Mouse (Mus musculus) hindbrain, embryonic 14.5 days (tissue): Measurements from ENCODE around the gene Mymx. TPM values are rescaled to one million over a fixed set of nuclear protein-coding genes. Genes with fewer than 3 reads are reported as not detected.
A peak's percentile ranks its signal among the peaks of the same experiment; 100 is the strongest.

Experiments
- ATAC-seq: fragments of 200-750 bp; cut with Nextera tagmentation; 2 replicates; pipeline ENCODE4 v1.8.0; 2017; ENCODE audit warnings: moderate number of reproducible peaks, mild to moderate bottlenecking, moderate TSS enrichment, moderate library complexity; ENCODE audit not compliant: low FRiP score
- DNase-seq: peaks from one replicate; pipeline ENCODE4 v3.0.0-alpha.2; 2015; ENCODE audit warnings: low spot score
- H3K27ac ChIP-seq: fragments of 300-500 bp; sonication (generic); 2 replicates; pipeline ENCODE4 v1.5.1; 2014; ENCODE audit warnings: mild to moderate bottlenecking, moderate library complexity
- H3K27me3 ChIP-seq: fragments of 300-500 bp; sonication (generic); 2 replicates; pipeline ENCODE4 v1.6.1; 2014; ENCODE audit warnings: mild to moderate bottlenecking, low read length, mixed read lengths; ENCODE audit not compliant: control insufficient read depth, insufficient read depth
- H3K36me3 ChIP-seq: fragments of 300-500 bp; sonication (generic); replicated peaks from 2 replicates; pipeline ENCODE4 v1.6.1; 2014; ENCODE audit not compliant: control insufficient read depth, insufficient read depth
- H3K4me1 ChIP-seq: fragments of 300-500 bp; sonication (generic); replicated peaks from 2 replicates; pipeline ENCODE4 v1.6.1; 2014; ENCODE audit warnings: antibody characterized with exemption, low read length, mixed read lengths; ENCODE audit not compliant: control insufficient read depth, insufficient read depth
- H3K4me2 ChIP-seq: fragments of 300-500 bp; sonication (generic); replicated peaks from 2 replicates; pipeline ENCODE4 v1.6.1; 2014; ENCODE audit warnings: mild to moderate bottlenecking, moderate library complexity
- H3K4me3 ChIP-seq: fragments of 300-500 bp; sonication (generic); replicated peaks from 2 replicates; pipeline ENCODE4 v1.5.1; 2014; ENCODE audit warnings: mild to moderate bottlenecking, low read length
- H3K9ac ChIP-seq: fragments of 300-500 bp; sonication (generic); 2 replicates; pipeline ENCODE4 v1.6.1; 2014
- H3K9me3 ChIP-seq: fragments of 300-500 bp; sonication (generic); 2 replicates; pipeline ENCODE4 v1.6.1; 2016; ENCODE audit warnings: low read length; ENCODE audit not compliant: control insufficient read depth
- WGBS: fragments of 180-500 bp; shearing (Covaris S2); extraction: QIAGEN DNeasy Blood & Tissue Kit; methylation state at CpG from one replicate; pipeline ENCODE4 v1.1.7; 2014; 5-methylcytosine and 5-hydroxymethylcytosine counted together
- polyA plus RNA-seq: library from polyadenylated mRNA; unstranded; fragments of >200 nt; fragmentation: Nextera tagmentation; extraction: Ambion mirVana; gene quantifications from 2 replicates; pipeline ENCODE4 v1.2.1, GENCODE M21; 2014

Gene Mymx
- polyA plus RNA-seq, 1 experiment from 2014 or later, result not detected

DNA sequence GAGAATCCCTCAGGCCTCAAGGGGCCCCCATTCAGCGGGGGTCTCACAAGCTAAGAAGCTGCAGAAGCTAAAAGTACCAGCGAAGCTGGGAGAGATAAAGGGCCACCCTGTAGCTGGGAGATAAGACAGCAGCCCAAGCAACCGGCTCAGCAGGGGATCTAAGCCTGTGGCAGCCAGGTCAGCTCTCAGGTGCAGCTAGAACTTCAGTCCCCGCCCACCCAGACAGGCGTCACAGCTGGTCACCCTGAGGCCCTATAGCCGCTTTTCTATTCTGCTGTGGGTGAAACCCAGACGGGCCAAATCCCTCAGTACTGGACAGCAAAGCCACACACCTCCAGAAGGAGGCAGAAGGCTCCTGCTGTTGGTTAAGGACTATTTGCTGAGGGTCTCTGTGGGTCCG is 8.4 kb downstream of the Mymx start:
- H3K4me2 ChIP-seq, result peak overlapping the region; percentile 91
- ATAC-seq (no peak), DNase-seq (no peak)
- peaks cover 19% of the 10 kb centered on the region for H3K4me1 ChIP-seq
- H3K36me3 ChIP-seq, result no peaks in the 10 kb centered on the region
- H3K27ac ChIP-seq, result no peak overlapping the region
- no peaks in the 10 kb centered on the region for H3K9me3 ChIP-seq
- H3K4me3 ChIP-seq, result no peak overlapping the region
- 29% methylated on average over 8 of the region's 8 CpGs for WGBS
- no peak overlapping the region for H3K9ac ChIP-seq
- peaks cover 17% of the 10 kb centered on the region for H3K27me3 ChIP-seq

DNA sequence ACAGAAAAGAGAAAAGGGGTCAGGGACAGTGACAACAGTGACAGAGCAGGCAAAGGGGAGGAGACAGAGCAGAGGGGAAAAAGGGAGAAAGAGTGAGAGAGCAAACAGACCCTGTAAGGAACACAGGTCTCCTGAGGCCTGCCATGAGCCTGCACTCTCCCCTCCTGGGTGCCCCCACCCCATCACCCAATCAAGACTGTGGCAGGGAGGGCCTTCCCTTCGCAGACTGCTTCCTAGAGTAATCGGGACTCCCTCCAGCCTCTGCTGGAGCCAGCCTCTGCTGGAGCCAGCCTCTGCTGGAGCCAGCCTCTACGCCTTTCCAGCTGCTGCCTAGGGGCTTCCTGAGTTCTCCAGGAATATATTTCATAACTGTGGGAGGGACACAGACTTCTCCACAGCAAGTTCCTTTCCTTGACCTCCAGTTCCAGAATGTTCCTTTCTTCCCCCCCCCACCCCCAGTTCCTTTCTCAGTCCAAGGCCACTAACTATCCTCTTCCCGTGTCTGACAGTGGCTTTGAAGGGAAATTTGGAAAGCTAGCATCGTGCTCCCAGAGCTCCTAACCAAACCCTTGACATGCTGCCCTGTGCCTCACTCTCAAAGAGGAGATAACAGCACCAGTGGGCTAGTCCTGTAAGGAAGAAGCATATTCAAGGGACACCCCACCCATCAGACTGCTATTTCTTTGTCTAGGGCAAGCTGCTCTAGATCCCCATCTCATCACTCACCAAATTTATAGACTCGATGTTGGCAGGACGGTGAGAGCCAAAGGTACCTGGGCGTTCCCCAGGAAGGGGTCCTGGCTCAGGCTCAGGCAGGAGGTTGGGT is 9.1 kb downstream of the Mymx start:
- no peak overlapping the region for H3K4me3 ChIP-seq
- ATAC-seq (no peak), DNase-seq (no peak)
- H3K36me3 ChIP-seq, result no peaks in the 10 kb centered on the region
- no peak overlapping the region for H3K27ac ChIP-seq
- peak overlapping the region; percentile 28; the same call in 1 of the 2 replicates for H3K9ac ChIP-seq
- H3K27me3 ChIP-seq, result peaks cover 17% of the 10 kb centered on the region
- no peaks in the 10 kb centered on the region for H3K9me3 ChIP-seq
- H3K4me2 ChIP-seq, result peak overlapping the region; percentile 91; the same call in 1 of the 2 replicates
- peaks cover 19% of the 10 kb centered on the region for H3K4me1 ChIP-seq
- 58% methylated on average over 8 of the region's 8 CpGs for WGBS

DNA sequence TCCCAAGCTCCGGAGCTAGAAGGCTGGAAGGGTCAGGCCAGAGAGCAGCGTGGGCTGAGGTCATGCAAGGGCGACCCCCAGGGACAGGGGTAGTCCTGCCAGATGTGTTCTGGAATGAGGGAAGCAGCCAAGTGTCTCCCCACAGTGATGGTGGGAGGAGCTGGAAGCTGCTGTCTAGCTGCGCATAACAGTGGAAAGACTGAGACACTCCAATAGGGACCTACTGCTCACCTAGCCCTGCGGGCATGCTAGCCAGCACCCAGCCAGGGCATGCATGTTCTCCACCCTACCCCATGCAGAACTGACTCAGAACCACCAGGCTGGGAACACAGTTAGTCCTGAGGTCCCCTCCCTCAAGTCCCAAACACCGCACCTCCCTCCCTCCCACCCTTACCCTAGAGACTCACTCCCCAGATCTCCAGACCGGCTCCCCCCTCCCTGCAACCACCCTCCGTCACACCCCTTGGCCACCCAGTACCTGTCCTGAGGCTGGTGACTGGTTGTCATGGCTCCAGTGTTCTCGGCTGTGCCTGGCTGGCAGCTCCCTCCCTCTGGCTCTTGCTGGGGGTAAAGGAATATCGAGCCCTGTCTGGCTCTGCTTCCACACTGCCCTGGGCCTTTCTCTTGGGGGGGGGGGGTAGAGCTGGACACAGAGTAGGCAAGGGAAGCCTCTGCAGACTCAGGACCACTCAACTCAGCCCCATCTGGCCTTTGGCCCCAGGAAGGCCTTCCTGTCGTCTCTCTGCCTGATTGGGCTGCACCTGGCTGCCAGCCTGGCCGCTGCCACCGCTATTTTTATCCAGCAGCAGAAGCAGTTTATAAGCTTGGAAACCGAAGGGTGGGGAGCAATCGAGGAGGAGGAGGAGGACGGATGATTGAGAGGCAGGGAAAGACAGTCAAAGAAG is 9.9 kb downstream of the Mymx start:
- Histone ChIP-seq H3K4me3 (no peak overlapping the region), H3K4me1 (peaks cover 19% of the 10 kb centered on the region), H3K27me3 (peaks cover 17% of the 10 kb centered on the region), H3K4me2 (no peak overlapping the region), H3K36me3 (no peaks in the 10 kb centered on the region), H3K27ac (no peak overlapping the region), H3K9ac (peak overlapping the region; percentile 28; the same call in 1 of the 2 replicates), H3K9me3 (no peaks in the 10 kb centered on the region)
- DNase-seq, result no peak
- WGBS, result 49% methylated on average over 16 of the region's 16 CpGs
- ATAC-seq, result no peak

DNA sequence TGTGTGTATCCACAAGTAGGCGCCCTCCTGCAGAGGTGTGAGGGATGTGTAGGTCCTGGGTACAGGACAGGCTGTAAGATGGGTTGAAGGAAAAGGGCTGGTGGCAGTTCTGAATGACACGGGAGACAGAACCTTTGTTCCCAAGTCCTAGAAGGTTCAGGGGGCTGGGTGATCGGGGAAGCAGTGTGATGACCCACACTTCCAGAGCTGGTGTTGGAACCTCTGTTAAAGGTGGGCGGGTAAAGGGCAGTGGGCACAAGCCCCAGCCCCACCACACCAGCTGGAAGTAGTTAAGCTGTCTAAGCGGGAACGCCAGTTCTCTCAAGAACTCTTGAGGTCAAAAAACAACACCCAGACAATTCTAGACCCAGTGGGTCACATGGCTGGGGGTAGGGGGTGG is 11.5 kb downstream of the Mymx start:
- Histone ChIP-seq H3K9me3 (no peaks in the 10 kb centered on the region), H3K36me3 (no peaks in the 10 kb centered on the region), H3K4me1 (peaks cover 20% of the 10 kb centered on the region), H3K9ac (no peak overlapping the region), H3K4me2 (no peak overlapping the region), H3K4me3 (no peak overlapping the region), H3K27me3 (peaks cover 17% of the 10 kb centered on the region), H3K27ac (no peak overlapping the region)
- WGBS, result 84% methylated on average over 6 of the region's 6 CpGs
- ATAC-seq, result no peak
- no peak for DNase-seq

DNA sequence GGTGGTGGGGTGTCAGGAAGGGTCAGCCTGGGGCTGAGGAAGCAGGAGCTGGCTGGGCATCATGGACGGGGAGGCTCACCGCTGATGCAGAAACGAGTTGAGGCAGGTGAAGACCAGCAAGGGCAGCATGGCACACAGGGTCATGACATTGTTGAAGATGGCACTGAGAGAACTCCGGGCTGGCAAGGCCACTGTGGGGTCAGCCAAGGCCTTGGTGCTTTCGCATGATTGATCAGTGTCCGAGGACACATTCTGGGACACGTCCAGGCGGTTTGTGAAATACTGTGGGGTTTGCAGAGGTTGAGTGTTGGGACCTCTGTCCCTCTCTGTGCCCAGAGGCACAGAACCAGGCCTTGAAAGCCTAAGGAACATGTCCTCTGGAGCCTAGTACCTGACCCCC is 12.1 kb downstream of the Mymx start:
- no peaks in the 10 kb centered on the region for H3K9me3 ChIP-seq
- peaks cover 14% of the 10 kb centered on the region for H3K27me3 ChIP-seq
- H3K9ac ChIP-seq, result no peak overlapping the region
- ATAC-seq (no peak), DNase-seq (no peak)
- H3K4me3 ChIP-seq, result no peak overlapping the region
- H3K27ac ChIP-seq, result no peak overlapping the region
- no peak overlapping the region for H3K4me2 ChIP-seq
- H3K4me1 ChIP-seq, result peaks cover 20% of the 10 kb centered on the region
- WGBS, result 91% methylated on average over 8 of the region's 8 CpGs
- H3K36me3 ChIP-seq, result no peaks in the 10 kb centered on the region

DNA sequence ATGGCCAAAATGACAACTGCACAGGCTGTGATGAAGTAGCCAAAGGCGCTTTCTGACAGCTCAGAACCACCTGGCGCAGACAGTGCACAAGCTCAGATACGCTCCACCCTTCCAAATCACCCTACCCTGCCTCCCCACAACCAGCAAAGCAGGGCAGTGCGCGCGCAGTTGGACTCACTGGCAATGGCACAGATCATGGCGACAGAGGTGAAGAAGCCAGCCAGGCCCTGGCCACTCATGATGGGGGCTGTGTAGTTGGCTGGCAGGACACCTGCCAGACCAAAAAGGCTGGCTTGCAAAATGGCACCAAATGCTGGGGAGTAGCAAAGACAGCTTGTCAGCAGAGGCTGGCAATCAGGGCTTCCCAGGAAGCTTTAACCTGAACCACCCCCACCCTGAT is 12.7 kb downstream of the Mymx start:
- Histone ChIP-seq H3K4me2 (no peak overlapping the region), H3K27ac (no peak overlapping the region), H3K9me3 (no peaks in the 10 kb centered on the region), H3K9ac (no peak overlapping the region), H3K27me3 (peaks cover 9% of the 10 kb centered on the region; the same call in 1 of the 2 replicates), H3K4me3 (no peak overlapping the region), H3K36me3 (no peaks in the 10 kb centered on the region), H3K4me1 (peaks cover 18% of the 10 kb centered on the region)
- no peak for ATAC-seq
- WGBS, result 98% methylated on average over 7 of the region's 7 CpGs
- no peak for DNase-seq

DNA sequence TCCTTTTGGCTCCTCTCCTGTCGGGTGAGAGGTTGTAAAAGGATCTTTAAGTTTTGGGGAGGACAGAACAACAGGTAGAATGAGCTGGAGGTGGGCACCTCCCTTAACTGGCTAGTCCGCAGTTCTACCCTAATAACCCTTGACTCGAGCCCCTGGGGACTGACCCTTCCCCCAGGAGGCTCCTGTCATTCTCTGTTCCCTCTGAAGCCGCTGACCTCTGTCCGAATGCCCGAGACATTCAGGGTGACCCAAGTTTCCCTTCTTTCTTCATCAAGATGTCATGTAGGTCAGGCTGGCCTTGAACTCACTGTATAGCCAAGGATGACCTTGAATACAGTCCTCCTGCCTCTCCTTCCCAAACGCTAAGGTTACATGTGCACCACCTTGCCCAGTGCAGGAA is 13.5 kb downstream of the Mymx start:
- Histone ChIP-seq H3K4me2 (no peak overlapping the region), H3K27ac (no peak overlapping the region), H3K9me3 (no peaks in the 10 kb centered on the region), H3K36me3 (no peaks in the 10 kb centered on the region), H3K4me3 (no peak overlapping the region), H3K4me1 (peaks cover 18% of the 10 kb centered on the region), H3K27me3 (0 out of 2 replicates have a peak, but pooled peaks cover under 1% of the 10 kb centered on the region), H3K9ac (no peak overlapping the region)
- ATAC-seq, result no peak
- WGBS, result 91% methylated on average over 7 of the region's 7 CpGs
- DNase-seq, result no peak

DNA sequence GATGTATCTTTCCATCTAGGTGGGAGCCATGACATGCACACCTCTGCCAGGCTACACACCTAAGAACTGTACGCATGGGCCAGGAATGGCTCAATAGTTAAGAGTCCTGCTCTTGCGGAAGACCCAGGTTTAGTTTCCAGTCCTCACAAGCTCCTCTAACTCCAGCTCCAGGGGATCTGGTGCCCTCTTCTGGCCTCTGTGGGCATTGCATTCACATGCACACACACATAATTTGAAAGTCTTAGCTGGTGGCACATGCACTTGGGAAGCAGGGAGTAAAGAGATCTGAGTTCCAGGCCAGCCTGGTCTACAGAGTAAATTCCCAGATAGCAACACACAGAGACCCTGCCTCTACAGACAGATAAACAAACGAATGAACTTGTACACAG is 15.5 kb downstream of the Mymx start:
- H3K9me3 ChIP-seq, result no peaks in the 10 kb centered on the region
- no peak overlapping the region for H3K4me3 ChIP-seq
- peaks cover 10% of the 10 kb centered on the region; the same call in 1 of the 2 replicates for H3K4me1 ChIP-seq
- no peak overlapping the region for H3K27ac ChIP-seq
- H3K36me3 ChIP-seq, result no peaks in the 10 kb centered on the region
- H3K27me3 ChIP-seq, result no peaks in the 10 kb centered on the region
- ATAC-seq (no peak), DNase-seq (no peak)
- no peak overlapping the region for H3K9ac ChIP-seq
- 94% methylated on average over 3 of the region's 3 CpGs for WGBS
- H3K4me2 ChIP-seq, result no peak overlapping the region

DNA sequence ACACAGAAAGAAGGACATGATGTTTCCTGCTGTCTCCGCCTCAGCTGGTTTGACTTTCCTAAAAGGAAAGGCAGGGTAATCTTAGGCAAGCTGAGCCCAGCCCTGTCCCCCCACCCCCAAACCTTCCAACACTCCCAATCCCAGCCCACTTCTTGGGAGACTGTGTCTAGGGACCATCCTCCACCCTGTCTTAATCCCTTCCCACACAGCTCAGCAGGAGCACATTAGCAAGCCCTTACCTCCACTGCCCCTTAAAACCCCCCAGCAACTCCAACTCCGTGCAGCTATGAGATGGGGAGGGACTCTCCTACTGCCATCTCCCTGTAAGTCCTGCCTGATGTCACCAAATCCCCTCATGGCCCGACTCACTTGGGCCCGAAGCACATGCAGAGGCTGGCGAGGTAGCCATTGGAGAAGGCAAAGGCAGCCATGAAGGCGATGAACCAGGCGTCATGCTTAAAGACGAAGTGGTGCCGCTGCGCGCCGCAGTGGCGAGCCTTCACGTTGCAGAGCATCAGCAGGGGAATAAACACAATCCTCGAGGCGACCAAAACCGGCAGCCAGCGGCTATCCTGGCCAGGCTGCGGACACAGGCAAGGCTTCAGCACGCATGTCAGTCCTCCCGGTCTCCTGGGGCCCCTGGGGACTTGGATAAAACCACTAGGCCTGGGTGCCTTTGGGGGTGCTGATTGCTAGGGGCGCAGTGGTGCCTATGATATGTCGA is 16.0 kb downstream of the Mymx start:
- DNase-seq (no peak), ATAC-seq (no peak)
- Histone ChIP-seq H3K4me3 (no peak overlapping the region), H3K4me1 (peaks cover 10% of the 10 kb centered on the region; the same call in 1 of the 2 replicates), H3K27ac (peak overlapping the region; percentile 73), H3K36me3 (no peaks in the 10 kb centered on the region), H3K4me2 (no peak overlapping the region), H3K27me3 (no peaks in the 10 kb centered on the region), H3K9me3 (no peaks in the 10 kb centered on the region), H3K9ac (no peak overlapping the region)
- WGBS, result 68% methylated on average over 23 of the region's 23 CpGs
